8 mouse cellular contexts compared by ENCODE assay signal in the genomic region with DNA sequence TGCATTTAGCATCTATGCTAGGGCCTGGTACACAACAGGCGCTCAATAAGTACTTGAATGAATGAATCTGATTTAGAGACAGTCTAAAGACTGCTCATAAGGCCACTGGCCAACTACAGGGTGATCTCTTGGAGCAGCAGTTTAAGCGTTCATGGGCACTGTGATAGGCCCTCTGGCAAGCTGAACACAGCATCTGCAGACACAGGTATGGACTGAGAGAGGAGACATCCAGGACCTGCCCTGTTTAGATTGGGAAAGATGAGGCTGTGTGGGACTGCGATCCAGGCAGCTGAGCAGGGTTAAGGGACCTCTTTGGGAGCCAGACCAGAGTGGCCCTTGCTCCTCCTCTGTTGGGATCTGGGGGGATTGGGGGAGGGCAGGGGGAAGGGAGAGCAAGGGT. TPM values are rescaled to one million over a fixed set of nuclear protein-coding genes. Genes with fewer than 3 reads are reported as not detected.
DNase-seq lines count a peak whose midpoint lies in the region; ATAC-seq lines count a peak whose summit lies in the region.

A gene (minus strand): TSS at position 101 of the 400 bp plus-strand sequence.

- peak within 1 kb of the TSS; percentile 87 for H3K4me2 ChIP-seq in embryonic facial prominence, embryonic 15.5 days (replicated peaks)
- H3K4me2 ChIP-seq in intestine, embryonic 16.5 days (ENCODE audit: low read depth, low read length): peak within 1 kb of the TSS; percentile 68
- peak within 1 kb of the TSS; percentile 82 for H3K4me2 ChIP-seq in midbrain, embryonic 14.5 days (ENCODE audit: low read length)

- peak within 1 kb of the TSS; percentile 50 for H3K4me3 ChIP-seq in embryonic facial prominence, embryonic 15.5 days (replicated peaks)
- peak within 1 kb of the TSS; percentile 51 for H3K4me3 ChIP-seq in intestine, embryonic 16.5 days (ENCODE audit: low read length)
- peak within 1 kb of the TSS; percentile 67 for H3K4me3 ChIP-seq in midbrain, embryonic 14.5 days (replicated peaks; ENCODE audit: low read depth, low read length)

- H3K9me3 ChIP-seq in embryonic facial prominence, embryonic 15.5 days (replicated peaks): no peaks in the 10 kb centered on the region
- H3K9me3 ChIP-seq in intestine, embryonic 16.5 days (ENCODE audit: control insufficient read depth, low read length): no peaks in the 10 kb centered on the region
- H3K9me3 ChIP-seq in midbrain, embryonic 14.5 days (ENCODE audit: control insufficient read depth, low read length): no peaks in the 10 kb centered on the region

- ATAC-seq in embryonic facial prominence, embryonic 15.5 days (ENCODE audit: insufficient number of reproducible peaks, low FRiP score, low TSS enrichment, low read depth): no peak
- ATAC-seq in intestine, embryonic 16.5 days: no peak
- ATAC-seq in midbrain, embryonic 14.5 days (ENCODE audit: low FRiP score, low TSS enrichment): no peak

- no peak within 1 kb of the TSS for H3K27ac ChIP-seq in embryonic facial prominence, embryonic 15.5 days (replicated peaks)
- H3K27ac ChIP-seq in intestine, embryonic 16.5 days (ENCODE audit: low read length): no peak within 1 kb of the TSS
- H3K27ac ChIP-seq in midbrain, embryonic 14.5 days (replicated peaks; ENCODE audit: low read depth, low read length): peak within 1 kb of the TSS; percentile 90

- 42% methylated on average over 3 of the region's 3 CpGs for WGBS in embryonic facial prominence, embryonic 15.5 days
- 34% methylated on average over 3 of the region's 3 CpGs for WGBS in intestine, embryonic 16.5 days
- 25% methylated on average over 3 of the region's 3 CpGs for WGBS in midbrain, embryonic 14.5 days

- H3K36me3 ChIP-seq in embryonic facial prominence, embryonic 15.5 days: no peaks in the 10 kb centered on the region
- H3K36me3 ChIP-seq in intestine, embryonic 16.5 days (ENCODE audit: control insufficient read depth, insufficient read depth, low read length): no peaks in the 10 kb centered on the region
- no peaks in the 10 kb centered on the region for H3K36me3 ChIP-seq in midbrain, embryonic 14.5 days (ENCODE audit: control insufficient read depth, insufficient read depth, low read length)

- peak within 1 kb of the TSS; percentile 28 for H3K9ac ChIP-seq in embryonic facial prominence, embryonic 15.5 days
- H3K9ac ChIP-seq in intestine, embryonic 16.5 days (ENCODE audit: low read depth, low read length): peak within 1 kb of the TSS; percentile 65
- peak within 1 kb of the TSS; percentile 94 for H3K9ac ChIP-seq in midbrain, embryonic 14.5 days (replicated peaks; ENCODE audit: low read length)

- H3K4me1 ChIP-seq in embryonic facial prominence, embryonic 15.5 days: peaks cover 20% of the 10 kb centered on the region
- H3K4me1 ChIP-seq in intestine, embryonic 16.5 days (ENCODE audit: control insufficient read depth, insufficient read depth, low read length): peaks cover 9% of the 10 kb centered on the region
- H3K4me1 ChIP-seq in midbrain, embryonic 14.5 days (ENCODE audit: control insufficient read depth, insufficient read depth, low read length): peaks cover 22% of the 10 kb centered on the region

- DNase-seq in left cerebral cortex, adult 18-20 months (ENCODE audit: low spot score in 2 of 2): no peak
- DNase-seq in left cerebral cortex, adult 11 months (ENCODE audit: low spot score): no peak
- no peak for DNase-seq in midbrain, embryonic 14.5 days
- no peak for DNase-seq in adipocyte (ENCODE audit: low spot score)
- no peak for DNase-seq in spleen, postnatal 14 days (ENCODE audit: low spot score in 2 of 2)
- no peak for DNase-seq in cerebellum, adult 11-12 months

- peaks cover 66% of the 10 kb centered on the region for H3K27me3 ChIP-seq in embryonic facial prominence, embryonic 15.5 days
- peaks cover 51% of the 10 kb centered on the region for H3K27me3 ChIP-seq in intestine, embryonic 16.5 days (replicated peaks; ENCODE audit: control insufficient read depth, insufficient read depth, low read length)
- peaks cover 4% of the 10 kb centered on the region; the same call in 1 of the 2 replicates for H3K27me3 ChIP-seq in midbrain, embryonic 14.5 days (ENCODE audit: control insufficient read depth, insufficient read depth, low read length)

RNA-seq across cellular contexts. Expression of the gene that starts here (rescaled TPM):
- 10 to 100 TPM; 73.1 to 78.8 TPM for total RNA-seq in left cerebral cortex, adult 18-20 months (2021)
- 6.2 and 7.7 TPM in 2 replicates for polyA plus RNA-seq in embryonic facial prominence, embryonic 15.5 days (2015; fragmentation: Nextera tagmentation; extraction: Ambion mirVana)
- 2.2 and 3.0 TPM in 2 replicates for polyA plus RNA-seq in intestine, embryonic 16.5 days (2015; fragmentation: Nextera tagmentation; extraction: Ambion mirVana)
- 50.0 and 61.4 TPM in 2 replicates for polyA plus RNA-seq in midbrain, embryonic 14.5 days (2014; fragmentation: Nextera tagmentation; extraction: Ambion mirVana)

Comparison
In these comparisons a context has a peak if more than half of its experiments do, and no peak if none do; other contexts are left out.
1. H3K9ac ChIP-seq: peak in every context shown above with its lines; median percentile 94 in midbrain, embryonic 14.5 days; 65 in intestine, embryonic 16.5 days; 28 in embryonic facial prominence, embryonic 15.5 days.